Mouse (Mus musculus) left cerebral cortex, adult 2 months (tissue): ENCODE data around the gene Dpp6. TPM values are rescaled to one million over a fixed set of nuclear protein-coding genes. Genes with fewer than 3 reads are reported as not detected.

Experiments
- DNase-seq, 2 experiments: peaks; one replicate each; pipeline ENCODE4 v3.0.0; 2021 to 2022; ENCODE audit warnings: low spot score in 2 of 2, mixed read lengths in 1 of 2; ENCODE audit errors: extremely low spot score in 1 of 2
- H3K27ac ChIP-seq: fragments of 200-600 bp; 2 replicates; pipeline ENCODE4 v1.8.1; 2022
- H3K4me3 ChIP-seq: fragments of 200-600 bp; 2 replicates; pipeline ENCODE4 v1.8.1; 2022
- CTCF ChIP-seq: fragments of 200-600 bp; IDR thresholded peaks from 2 replicates; pipeline ENCODE4 v1.8.1; 2022; ENCODE audit warnings: antibody characterized with exemption, mild to moderate bottlenecking, moderate library complexity
- intact Hi-C: fragments of 180-260 bp; cut with DNase I; formaldehyde crosslinking; loops from one replicate; pipeline ENCODE4 v1.15.1; 2025
- total RNA-seq, 2 experiments: library from RNA; stranded (reverse); gene quantifications; 2 replicates each; pipeline ENCODE4 v1.2.3; 2021

Dpp6 gene
- total RNA-seq, 2 experiments from 2014 or later: 174 to 183 TPM

DNA sequence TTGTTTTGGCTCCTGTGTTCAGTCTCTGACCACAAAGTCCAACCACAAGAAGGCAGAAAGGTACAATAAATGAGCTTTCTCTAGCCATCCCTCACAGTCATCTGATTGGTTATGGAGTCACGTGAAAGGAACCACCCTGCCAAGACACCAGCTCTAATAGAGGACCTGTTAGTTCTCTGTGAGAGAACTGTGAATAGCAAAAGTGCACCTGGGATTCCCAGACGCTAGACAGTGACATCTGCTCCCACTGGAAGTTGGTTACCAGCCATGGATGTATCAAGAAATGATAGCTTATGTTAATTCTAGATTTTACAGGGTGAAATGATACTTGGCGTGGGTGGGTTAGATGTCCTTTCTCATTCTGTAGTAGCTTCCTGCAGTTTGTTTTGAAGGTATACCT is 338.7 kb downstream of the Dpp6 start:
- no peak for DNase-seq
- Histone ChIP-seq H3K27ac (no peak overlapping the region), H3K4me3 (no peak overlapping the region)
- TF ChIP-seq CTCF: no peak
- intact Hi-C loops: no loop called here

DNA sequence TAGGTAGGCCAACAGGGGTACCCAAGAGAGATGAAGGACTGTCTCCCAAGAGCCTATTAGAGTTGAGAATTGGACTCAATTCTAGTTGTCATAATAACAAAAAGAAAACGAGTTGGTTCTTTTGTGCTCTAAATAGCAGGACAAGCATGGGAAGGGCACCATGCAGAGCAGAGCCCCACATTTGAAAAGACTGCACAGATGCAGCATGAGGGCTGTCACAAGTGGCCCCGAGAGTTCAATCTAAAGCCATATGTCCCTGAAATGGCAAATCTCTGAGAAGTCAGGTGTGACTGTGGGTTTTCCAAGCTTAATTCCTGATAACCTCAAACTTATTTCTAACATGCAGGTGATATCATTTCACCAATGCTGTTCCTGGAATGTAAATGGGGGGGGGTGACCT is 339.4 kb downstream of the Dpp6 start:
- no peak overlapping the region for H3K4me3 ChIP-seq
- intact Hi-C loops: no loop called here
- no peak overlapping the region for H3K27ac ChIP-seq
- DNase-seq: no peak
- TF ChIP-seq CTCF: no peak

DNA sequence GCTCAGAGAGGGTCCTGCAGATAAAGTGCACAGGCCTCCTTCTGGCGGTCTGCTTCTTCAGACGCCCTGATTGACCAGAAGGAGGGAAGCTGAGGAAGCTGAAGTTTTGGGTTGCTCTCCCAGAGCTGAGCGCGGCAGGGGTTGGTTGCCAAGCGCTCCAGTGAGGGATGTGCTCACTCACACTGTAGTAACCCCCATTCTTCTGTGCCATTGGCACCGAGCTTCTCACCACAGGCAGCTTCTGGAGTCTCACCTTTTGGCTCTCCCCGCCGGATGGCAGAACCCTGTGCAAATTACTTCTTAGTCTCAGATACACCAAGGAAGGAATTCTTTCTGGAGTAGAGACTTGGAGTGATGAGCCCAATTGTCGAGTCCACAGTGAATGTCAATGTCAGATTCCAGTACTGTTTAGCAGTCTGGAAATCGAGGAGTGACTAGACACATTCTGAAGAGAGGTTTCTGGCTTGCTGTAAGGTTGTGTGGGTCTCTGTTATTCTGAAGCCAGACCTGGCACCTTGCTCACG is 344.2 kb downstream of the Dpp6 start:
- intact Hi-C loops: no loop called here
- H3K27ac ChIP-seq: no peak overlapping the region
- no peak for TF ChIP-seq CTCF
- DNase-seq: no peak
- no peak overlapping the region for H3K4me3 ChIP-seq

DNA sequence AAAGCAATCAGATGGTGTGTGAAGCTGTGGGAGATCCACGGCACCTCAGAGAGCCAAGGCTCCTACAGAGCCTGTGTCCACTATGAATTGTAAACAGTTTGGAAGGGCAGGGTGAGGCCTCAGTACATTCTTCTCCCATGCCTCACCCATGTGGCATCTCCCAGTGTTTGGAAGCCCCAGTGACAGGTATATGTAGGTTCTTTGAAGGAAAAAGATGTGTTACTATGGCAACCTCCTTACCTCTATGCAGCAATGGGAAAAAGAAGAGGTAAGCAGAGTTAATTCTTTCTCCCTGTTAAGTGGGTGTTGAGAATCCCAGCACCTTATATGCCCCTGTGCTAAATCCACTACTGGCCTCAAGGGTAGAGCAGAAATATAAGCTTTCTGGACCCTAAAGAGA is 351.5 kb downstream of the Dpp6 start:
- no peak for DNase-seq
- Histone ChIP-seq H3K27ac (no peak overlapping the region), H3K4me3 (no peak overlapping the region)
- TF ChIP-seq CTCF: no peak
- intact Hi-C loops: no loop called here

DNA sequence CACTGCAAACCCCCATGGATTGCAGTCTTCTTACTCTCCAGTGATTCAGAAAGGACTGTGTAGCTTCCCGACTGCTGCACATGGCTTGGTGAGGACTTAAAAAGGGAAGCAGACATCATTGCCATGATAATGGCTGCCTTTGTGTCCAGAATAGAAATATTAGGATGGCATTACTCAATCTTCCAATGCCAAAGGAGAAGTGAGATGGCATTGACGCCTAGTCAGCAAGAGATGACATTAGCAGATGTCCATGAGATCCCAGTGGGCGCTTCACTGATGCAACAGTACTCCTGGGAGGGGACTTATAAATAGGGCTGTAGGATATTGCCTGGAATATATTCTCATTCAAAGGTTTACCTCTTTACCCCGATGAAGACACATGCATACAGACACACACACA is 368.0 kb downstream of the Dpp6 start:
- DNase-seq: no peak
- no peak for TF ChIP-seq CTCF
- no peak overlapping the region for H3K27ac ChIP-seq
- intact Hi-C loops: no loop called here
- no peak overlapping the region for H3K4me3 ChIP-seq

DNA sequence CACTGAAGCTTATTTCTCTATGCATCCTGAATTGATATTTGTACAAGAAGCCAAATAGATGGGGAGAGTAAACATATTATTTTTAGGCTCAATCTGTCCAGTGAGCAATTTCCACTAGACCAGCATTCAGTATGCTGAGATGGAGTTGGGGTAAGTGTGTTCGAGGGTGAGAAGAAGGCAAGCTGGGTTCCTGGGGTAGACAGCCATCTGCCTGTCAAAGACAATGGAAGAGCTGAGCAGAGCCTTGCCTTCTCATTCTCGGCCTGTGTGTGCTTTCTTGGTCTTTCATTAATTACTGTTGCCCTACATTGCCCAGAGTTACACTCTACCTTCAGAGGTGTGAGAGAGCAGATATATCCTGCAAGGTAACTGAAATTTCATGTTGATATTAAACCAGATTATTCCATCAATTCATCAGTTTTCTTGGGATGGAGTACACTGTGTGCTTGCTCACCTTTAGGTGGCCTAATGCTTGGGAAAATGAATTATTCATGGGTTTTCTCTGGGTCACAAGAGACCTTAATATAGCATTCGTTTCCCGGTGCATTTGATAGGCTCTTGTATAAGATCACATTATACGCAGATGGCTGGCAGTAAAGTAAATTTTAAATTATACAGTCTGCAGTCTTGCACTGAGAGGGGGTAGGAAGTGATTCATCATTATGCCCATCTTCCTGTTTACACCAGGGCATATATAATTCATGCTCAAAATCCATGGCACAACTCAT is 374.4 kb downstream of the Dpp6 start:
- no peak for DNase-seq
- intact Hi-C loops: no loop called here

DNA sequence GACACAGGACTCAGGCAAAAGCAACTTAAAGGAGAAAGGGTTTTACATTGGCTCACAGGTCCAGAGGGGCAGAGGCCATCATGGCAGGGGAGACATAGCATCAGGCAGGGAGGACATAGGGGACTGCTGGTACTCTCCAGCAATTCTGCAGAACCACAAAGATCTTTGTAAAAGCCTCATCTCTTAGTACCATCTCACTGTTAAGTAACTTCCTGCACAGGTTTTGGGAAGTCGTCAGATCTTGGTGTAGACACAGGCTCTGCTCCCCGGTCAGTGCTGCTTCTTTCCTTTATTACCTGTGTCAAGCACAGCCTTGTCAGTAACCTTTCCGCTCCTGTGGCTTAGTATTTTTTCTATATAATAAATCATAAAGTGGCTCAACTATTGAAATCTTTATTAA is 377.2 kb downstream of the Dpp6 start:
- no peak for TF ChIP-seq CTCF
- Histone ChIP-seq H3K4me3 (no peak overlapping the region), H3K27ac (no peak overlapping the region)
- intact Hi-C loops: no loop called here
- no peak for DNase-seq

More for the DNA sequence above, 374.4 kb downstream of the Dpp6 start:
- Histone ChIP-seq H3K4me3 (no peak overlapping the region), H3K27ac (no peak overlapping the region)
- no peak for TF ChIP-seq CTCF

DNA sequence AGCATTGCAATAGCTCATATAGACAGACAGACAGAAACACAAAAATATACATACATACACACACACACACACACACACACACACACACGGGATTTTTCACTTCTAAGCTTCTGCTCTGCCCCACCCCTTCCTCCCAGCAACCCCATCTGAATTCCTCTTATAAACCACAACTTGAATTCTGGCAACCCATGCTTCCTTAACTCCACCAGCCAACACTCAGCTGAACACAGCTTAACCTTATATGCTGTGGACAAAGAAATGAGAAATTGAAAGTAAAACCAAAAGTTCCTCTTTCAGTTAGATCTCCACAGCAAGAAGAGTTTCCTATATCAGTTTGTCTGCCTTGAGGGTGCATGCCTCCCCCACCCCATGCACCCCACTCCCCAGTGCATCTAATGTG is 378.0 kb downstream of the Dpp6 start:
- DNase-seq: no peak
- intact Hi-C loops: no loop called here
- Histone ChIP-seq H3K4me3 (no peak overlapping the region), H3K27ac (no peak overlapping the region)
- TF ChIP-seq CTCF: no peak

DNA sequence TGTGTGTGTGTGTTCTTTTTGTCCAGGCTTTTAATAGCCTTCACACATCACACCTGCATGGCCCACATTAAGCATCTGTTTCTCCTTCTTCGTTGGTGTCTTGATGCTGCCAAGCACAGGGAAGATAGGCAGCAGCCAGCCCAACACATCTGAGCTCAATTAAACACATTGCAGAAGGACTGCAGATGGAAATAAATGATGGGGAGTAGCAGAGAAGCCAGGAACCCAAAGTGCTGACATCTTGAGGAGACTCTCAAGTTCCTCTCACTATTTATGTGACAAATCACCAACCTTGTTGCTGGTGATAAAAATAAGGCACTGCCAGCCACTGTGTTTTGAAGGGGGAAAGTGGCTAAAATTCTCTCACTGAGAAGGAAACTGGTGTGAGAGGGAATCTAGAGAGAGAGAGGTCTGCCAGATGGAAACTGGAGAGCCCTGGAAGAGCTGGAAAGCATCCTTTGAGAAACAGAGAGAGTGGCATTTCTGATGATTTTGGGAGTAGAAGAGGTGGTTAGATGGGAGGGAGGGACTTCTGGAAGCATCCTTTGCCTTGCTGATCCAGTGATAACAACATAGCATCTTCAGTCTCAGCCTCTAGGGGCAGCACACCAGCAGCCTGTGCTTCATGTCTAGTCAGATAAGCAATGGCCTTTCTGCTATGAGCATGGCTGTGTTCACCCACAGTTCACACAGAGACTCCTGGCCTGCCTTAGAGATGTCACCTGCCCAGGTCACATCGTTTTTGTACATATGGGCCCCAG is 383.8 kb downstream of the Dpp6 start:
- DNase-seq: peak in 1 of 2 experiments; percentile 25
- peak; percentile 46 for TF ChIP-seq CTCF
- Histone ChIP-seq H3K27ac (peak overlapping the region; percentile 37), H3K4me3 (no peak overlapping the region)
- intact Hi-C loops: loop anchor here (1.0 to 10.0 kb wide), 4 partner anchors 62 to 214 kb away; no protein-coding TSS in a partner anchor

DNA sequence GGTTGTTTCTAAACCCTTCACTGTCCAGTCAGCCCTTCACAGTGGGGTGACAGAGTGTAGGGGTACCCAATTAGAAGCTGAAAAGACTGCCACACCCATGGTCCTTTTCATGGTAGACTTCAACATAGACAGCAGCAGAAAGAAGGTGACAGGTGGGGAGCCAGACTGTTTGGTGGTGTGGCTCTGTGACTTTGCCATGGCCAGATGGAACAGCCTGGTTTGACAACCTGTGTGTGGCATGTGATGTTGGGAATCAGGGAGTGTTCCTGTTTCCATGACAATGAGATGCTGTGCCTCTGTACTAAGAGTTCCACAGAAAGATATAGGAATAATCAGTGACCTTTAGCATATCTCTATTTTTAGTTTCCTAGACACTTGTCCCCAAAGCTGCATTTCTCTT is 386.1 kb downstream of the Dpp6 start:
- no peak overlapping the region for H3K27ac ChIP-seq
- H3K4me3 ChIP-seq: no peak overlapping the region
- intact Hi-C loops: loop anchor here (5.0 to 10.0 kb wide), 2 partner anchors 121 to 212 kb away; no protein-coding TSS in a partner anchor
- no peak for DNase-seq
- TF ChIP-seq CTCF: no peak

DNA sequence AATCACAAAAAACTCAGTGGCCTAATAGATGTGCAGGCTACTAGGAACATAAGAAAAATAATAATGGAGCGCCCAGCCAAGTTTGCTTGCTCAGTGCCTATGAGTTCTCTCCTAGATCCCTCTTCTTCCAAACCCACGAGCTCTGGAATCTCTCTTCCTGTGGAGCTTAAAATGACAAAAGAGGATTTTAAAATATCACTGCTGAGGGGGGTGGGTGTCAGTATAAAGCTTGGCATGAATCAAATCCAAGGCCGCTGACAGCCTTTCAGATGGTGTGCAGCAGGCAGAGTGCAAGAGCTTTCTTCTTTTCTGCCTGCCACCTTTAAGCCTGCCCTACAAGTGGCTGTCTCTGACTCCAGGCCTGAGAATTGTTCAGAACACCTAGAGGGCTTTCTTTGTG is 387.7 kb downstream of the Dpp6 start:
- intact Hi-C loops: loop anchor here (1.0 to 10.0 kb wide), 3 partner anchors 120 to 210 kb away; no protein-coding TSS in a partner anchor
- Histone ChIP-seq H3K4me3 (no peak overlapping the region), H3K27ac (no peak overlapping the region)
- DNase-seq: no peak
- no peak for TF ChIP-seq CTCF

DNA sequence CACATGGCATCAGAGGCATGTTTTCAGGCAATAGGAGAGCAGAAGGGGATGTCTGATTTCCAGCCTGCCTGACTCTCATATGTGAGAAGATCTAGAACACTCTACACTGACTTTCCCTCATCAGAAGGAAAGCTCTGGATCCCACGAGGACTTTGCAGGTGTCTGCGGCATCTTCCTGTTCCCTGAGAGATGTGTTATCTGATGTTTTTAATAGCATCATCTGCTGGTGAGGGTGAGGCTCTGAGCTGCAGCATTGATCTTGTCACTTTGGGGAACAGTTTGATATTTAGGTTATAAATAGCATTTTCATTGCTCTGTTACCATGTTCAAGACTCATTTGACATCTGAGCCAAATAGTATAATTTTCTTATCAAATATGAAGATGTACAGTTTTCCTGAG is 388.8 kb downstream of the Dpp6 start:
- no peak for DNase-seq
- intact Hi-C loops: loop anchor here (10.0 kb wide), 1 partner anchor 209 kb away; no protein-coding TSS in a partner anchor
- no peak for TF ChIP-seq CTCF
- Histone ChIP-seq H3K27ac (no peak overlapping the region), H3K4me3 (no peak overlapping the region)
